Mouse (Mus musculus): ENCODE data around the gene Rhoh. TPM values are rescaled to one million over a fixed set of nuclear protein-coding genes. Genes with fewer than 3 reads are reported as not detected.

Gene Rhoh
- polyA plus RNA-seq, 1 experiment, result 0.38 TPM

DNA sequence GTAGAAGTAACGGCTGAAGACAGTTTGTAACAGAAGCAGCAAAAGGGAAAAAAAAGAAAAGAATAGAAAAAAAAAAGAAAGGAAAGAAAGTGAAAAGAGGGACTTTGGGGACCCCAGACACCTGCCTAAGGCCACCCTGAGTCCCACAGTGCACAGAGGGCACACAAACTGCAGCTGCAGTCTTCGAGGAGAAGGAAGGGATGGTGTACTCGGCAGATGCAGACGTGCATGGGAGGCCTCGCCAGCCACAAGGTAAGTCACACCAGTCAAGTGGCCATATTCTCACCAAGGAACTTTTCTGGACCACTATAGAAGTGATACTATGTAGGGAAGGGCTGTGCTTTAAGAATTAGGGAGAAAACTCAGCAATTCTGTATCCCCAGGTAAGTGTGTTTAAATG lies 73.8 kb downstream of the Rhoh start, which contains the start of gene Chrna9:
TSS of gene Chrna9 (plus strand) at position 139 of the 400 bp plus-strand sequence.
- no peak for TF ChIP-seq POLR2A (IDR thresholded peaks at IDR 0.05; ENCODE audit: borderline replicate concordance, extremely low read depth, insufficient read depth, insufficient read length, poor library complexity, severe bottlenecking)
- TF ChIP-seq CTCF (IDR thresholded peaks at IDR 0.05; ENCODE audit: borderline replicate concordance, extremely low read depth, insufficient read depth, insufficient read length), result no peak
- no peak for DNase-seq (ENCODE audit: low read depth)

- DNase-seq (ENCODE audit: low read depth), result no peak
- TF ChIP-seq POLR2A (IDR thresholded peaks at IDR 0.05; ENCODE audit: borderline replicate concordance, extremely low read depth, insufficient read depth, insufficient read length, poor library complexity, severe bottlenecking), result no peak
- TF ChIP-seq CTCF (IDR thresholded peaks at IDR 0.05; ENCODE audit: borderline replicate concordance, extremely low read depth, insufficient read depth, insufficient read length), result no peak
These were observed 76.2 kb downstream of the Rhoh start for GRCm38 (mm10) chr5:65937011-65937726.

- TF ChIP-seq CTCF (IDR thresholded peaks at IDR 0.05; ENCODE audit: borderline replicate concordance, extremely low read depth, insufficient read depth, insufficient read length) (peak; percentile 91), POLR2A (IDR thresholded peaks at IDR 0.05; ENCODE audit: borderline replicate concordance, extremely low read depth, insufficient read depth, insufficient read length, poor library complexity, severe bottlenecking) (no peak)
- DNase-seq (ENCODE audit: low read depth), result peak; percentile 78
These were observed 77.1 kb downstream of the Rhoh start for GRCm38 (mm10) chr5:65937998-65938715.

- DNase-seq (ENCODE audit: low read depth), result no peak
- TF ChIP-seq POLR2A (IDR thresholded peaks at IDR 0.05; ENCODE audit: borderline replicate concordance, extremely low read depth, insufficient read depth, insufficient read length, poor library complexity, severe bottlenecking) (no peak), CTCF (IDR thresholded peaks at IDR 0.05; ENCODE audit: borderline replicate concordance, extremely low read depth, insufficient read depth, insufficient read length) (no peak)
These were observed 80.1 kb downstream of the Rhoh start for GRCm38 (mm10) chr5:65941145-65941544.

Other genes starting within 250 kb of the Rhoh start
- gene Pds5a, start 162.9 kb upstream of the Rhoh start, polyA plus RNA-seq (2012; rRNA removed), result 81.5 and 84.1 TPM in 2 replicates
- 30.2 and 31.4 TPM in 2 replicates for gene N4bp2, start 97.7 kb upstream of the Rhoh start, polyA plus RNA-seq (2012; rRNA removed)
- not detected in 2 replicates for gene Chrna9, start 73.7 kb downstream of the Rhoh start, polyA plus RNA-seq (2012; rRNA removed)
- gene 9130230L23Rik, start 143.1 kb downstream of the Rhoh start, polyA plus RNA-seq (2012; rRNA removed), result 0.10 TPM in 1 of 2 replicates, not detected in the other